Mouse (Mus musculus): ENCODE results near the gene Prkag1.

Gene Prkag1

GRCm38 (mm10) chr15:98852733-98853132 lies 21.4 kb upstream of the Prkag1 start:
- DNase-seq, result no peak

- DNase-seq, result no peak
Observed at GRCm38 (mm10) chr15:98852071-98852470, 20.8 kb upstream of the Prkag1 start.

DNA sequence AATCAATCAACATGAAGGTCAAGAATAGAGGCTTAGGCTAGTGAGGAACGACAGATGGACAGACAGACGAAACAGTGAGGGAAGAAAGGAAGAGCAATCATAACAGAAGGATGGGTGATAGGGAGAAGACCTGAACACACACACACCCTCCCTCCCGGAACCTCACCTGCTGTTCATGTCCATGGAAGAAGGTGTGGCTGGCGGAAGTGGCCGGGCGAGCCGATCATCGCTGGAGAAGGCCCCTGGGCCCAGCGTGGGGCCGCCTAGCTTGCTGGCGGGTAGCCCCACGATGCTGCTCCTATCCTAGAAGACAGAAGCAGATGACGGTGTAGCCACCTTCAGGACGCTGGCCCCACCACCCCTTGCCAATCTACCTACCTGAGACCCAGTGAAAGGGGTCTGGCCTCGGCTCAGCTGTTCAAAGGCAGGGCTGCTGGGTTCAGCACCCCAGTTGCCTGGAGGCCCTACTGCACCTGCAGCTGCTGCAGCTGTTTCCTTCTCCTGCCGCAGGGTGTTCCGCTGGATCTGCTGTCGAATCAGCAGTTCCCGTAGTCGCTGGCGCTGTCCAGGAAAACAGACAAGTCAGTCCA lies 20.0 kb upstream of the Prkag1 start:
- no peak for DNase-seq

- DNase-seq, result no peak
Observed at GRCm38 (mm10) chr15:98850668-98851067, 19.3 kb upstream of the Prkag1 start.

- DNase-seq, result no peak
Observed at GRCm38 (mm10) chr15:98849956-98850600, 18.8 kb upstream of the Prkag1 start.

DNA sequence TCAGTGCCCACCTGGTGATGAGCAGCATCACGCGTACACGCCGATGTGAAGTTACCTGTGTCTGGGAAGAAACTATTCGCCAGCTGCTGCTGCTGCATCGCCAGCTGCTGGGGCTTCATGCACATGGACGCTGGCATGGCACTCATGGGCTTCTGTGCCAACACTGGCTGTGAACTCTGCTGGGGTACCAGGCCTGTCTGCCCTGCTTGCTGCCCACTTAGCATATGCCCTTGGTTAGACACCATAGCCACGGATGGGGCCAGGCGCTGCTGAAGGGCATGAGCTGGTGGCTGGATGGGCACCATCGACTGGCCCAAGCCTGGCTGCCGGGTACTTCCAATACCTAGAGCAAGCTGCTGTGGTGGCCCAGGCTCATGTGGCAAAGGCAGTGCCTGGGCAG lies 17.8 kb upstream of the Prkag1 start:
- DNase-seq, result no peak

GRCm38 (mm10) chr15:98846140-98846539 lies 14.8 kb upstream of the Prkag1 start:
- no peak for DNase-seq

DNA sequence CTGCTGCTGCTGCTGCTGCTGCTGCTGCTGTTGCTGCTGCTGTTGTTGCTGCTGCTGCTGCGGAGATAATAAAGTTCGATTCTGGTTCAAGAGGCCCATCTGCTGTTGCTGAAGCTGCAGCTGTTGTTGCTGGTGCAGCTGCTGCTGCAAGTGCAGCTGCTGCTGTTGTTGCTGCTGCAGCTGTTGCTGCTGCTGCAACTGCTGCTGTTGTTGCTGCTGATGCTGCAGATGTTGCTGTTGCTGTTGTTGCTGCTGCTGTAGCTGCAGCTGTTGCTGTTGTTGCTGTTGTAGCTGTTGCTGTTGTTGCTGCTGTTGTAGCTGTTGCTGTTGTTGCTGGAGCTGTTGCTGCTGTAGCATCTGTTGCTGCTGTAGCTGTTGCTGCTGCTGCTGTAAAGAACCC lies 13.8 kb upstream of the Prkag1 start:
- DNase-seq, result no peak

GRCm38 (mm10) chr15:98843595-98844223 lies 12.4 kb upstream of the Prkag1 start:
- DNase-seq, result no peak

DNA sequence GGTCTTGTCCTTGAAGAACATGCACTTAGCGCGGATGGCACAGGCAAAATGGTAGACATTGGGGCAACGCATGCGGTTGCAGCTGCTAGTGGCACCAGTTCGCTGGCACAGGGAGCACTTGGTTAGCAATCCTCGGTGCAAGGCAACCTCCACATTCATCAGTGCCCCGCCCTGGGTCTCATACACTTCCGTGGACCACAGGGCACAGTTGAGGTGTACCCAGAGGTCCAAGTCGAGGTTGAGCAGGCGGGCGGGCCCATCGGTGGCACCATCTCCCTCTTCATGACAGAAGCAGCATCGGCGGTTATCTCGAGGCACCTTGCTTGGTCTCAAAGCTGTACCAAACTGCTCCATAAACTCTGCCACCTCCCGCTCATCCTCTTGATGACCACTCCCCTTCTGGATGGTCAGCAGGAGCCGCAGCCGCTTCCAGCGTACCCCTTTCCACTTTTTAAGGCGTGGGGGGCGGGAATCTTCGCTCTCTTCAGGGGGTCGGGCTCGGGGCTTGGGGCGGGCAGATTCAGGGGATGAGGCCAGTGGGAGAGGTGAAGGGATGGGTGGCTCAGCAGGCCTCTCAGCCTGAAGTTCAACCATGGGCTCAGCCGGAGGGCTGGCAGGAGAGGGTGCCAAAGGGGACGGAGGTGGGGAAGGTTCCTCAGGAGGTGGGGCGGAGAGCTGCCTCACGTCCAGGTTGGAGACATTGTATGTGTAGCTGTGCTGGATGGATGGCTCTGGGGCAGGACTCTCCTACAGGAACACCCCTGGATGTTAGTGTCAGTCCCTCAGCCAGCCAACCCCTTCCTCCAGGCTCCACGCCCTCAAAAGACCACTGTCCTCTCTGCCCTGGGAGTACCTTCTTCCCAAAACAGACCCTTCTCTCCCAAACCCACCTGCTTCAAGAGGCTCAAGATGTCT lies 8.6 kb upstream of the Prkag1 start:
- no peak for DNase-seq

DNA sequence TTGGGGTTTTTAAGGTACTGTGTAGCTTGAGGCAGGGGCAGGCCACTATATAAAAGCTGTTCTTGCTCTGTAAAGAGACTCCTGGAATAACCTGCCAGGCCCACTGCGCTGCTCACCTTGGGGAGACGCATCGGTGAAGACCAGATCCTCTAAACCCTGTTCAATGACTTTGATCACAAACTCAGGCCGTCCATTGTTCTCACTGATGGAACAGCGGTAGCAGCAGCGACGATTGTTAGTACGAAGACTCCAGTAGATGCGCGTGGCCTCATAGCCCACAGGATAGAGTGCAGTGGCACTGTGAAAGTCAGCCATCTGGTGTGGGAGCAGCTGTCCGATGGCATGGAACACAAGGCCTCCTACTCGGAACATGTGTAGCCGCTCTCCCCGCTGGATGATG lies 7.8 kb upstream of the Prkag1 start:
- DNase-seq, result no peak

- no peak for DNase-seq
Observed at GRCm38 (mm10) chr15:98837743-98838103, 6.4 kb upstream of the Prkag1 start.

- no peak for DNase-seq
Observed at GRCm38 (mm10) chr15:98837006-98837742, 5.9 kb upstream of the Prkag1 start.

DNA sequence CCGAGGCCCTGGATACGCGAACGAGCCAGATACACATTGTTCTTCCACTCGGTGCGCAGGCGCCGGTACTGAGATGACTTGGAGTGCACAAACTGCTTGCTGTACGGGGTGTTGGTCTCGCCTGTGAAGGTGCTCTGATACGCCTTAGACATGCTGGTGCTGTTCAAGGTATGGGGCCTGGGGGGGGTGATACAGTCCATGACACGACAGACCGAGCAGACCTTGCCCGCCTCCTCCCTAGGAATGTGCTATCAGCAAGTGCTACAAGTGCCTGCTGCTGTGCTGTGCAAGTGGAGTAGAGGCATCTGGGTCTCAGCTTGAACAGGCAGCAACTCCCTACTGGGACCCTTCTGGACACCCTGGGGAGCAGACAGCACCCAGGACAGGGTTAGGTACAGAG lies 4.0 kb upstream of the Prkag1 start:
- no peak for DNase-seq

- no peak for DNase-seq
Observed at GRCm38 (mm10) chr15:98834059-98834458, 2.7 kb upstream of the Prkag1 start.

DNA sequence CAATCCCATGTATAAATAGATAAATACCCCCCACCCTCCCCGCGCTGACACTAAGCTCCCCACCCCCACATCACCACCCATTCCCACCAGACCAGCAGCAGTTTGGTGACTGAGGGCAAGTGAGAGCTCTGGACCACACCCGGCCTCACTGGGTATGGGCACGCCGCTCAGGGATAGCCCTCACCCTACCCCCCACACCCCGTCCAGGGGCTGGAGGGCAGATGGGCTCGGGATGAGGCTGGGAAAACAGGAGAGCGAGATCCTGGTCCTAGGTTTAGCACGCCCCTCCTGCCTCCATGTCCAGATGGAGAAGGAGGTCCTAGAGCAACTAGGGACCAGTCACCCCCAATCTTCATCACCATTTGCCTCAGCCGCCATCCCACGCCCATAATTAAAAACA lies 2.0 kb upstream of the Prkag1 start:
- no peak for DNase-seq

GRCm38 (mm10) chr15:98832161-98833058 lies 1.1 kb upstream of the Prkag1 start:
- DNase-seq, result no peak

- no peak for DNase-seq
Observed at GRCm38 (mm10) chr15:98831684-98832035, 339 bp upstream of the Prkag1 start.

- DNase-seq, result no peak
Observed at GRCm38 (mm10) chr15:98827611-98828011, 3.7 kb downstream of the Prkag1 start.

- no peak for DNase-seq
Observed at GRCm38 (mm10) chr15:98823434-98823833, 7.9 kb downstream of the Prkag1 start.

GRCm38 (mm10) chr15:98822147-98822546 lies 9.2 kb downstream of the Prkag1 start:
- no peak for DNase-seq

GRCm38 (mm10) chr15:98821403-98821802 lies 9.9 kb downstream of the Prkag1 start:
- no peak for DNase-seq

All from kidney, adult 18-20 months (tissue).